Mouse (Mus musculus) ES-E14 (cell line): ENCODE results near the gene Hes6. TPM values are rescaled to one million over a fixed set of nuclear protein-coding genes. Genes with fewer than 3 reads are reported as not detected.

Source experiments
- DNase-seq: peaks from one replicate; pipeline ENCODE4 v3.0.0-alpha.2; 2013; ENCODE audit warnings: low read depth, low spot score
- H3K27ac ChIP-seq: 2 replicates; pipeline ENCODE4 v1.5.1; 2012; ENCODE audit warnings: low read depth, mild to moderate bottlenecking, low read length, moderate library complexity, mixed read lengths; ENCODE audit not compliant: poor library complexity, insufficient read depth, severe bottlenecking
- H3K36me3 ChIP-seq: 2 replicates; pipeline ENCODE4 v1.6.1; 2012; ENCODE audit warnings: mild to moderate bottlenecking, low read length, moderate library complexity, mixed read lengths; ENCODE audit not compliant: control insufficient read depth, poor library complexity, insufficient read depth, severe bottlenecking
- H3K4me1 ChIP-seq, 2 experiments: fragments of 150-350 bp in 1 of 2; sonication (generic) in 1 of 2; 2 replicates each; pipeline ENCODE4 v1.6.1; 2012; ENCODE audit warnings: low read length in 2 of 2, mild to moderate bottlenecking in 1 of 2, mixed read lengths in 1 of 2; ENCODE audit not compliant: control insufficient read depth in 2 of 2, insufficient read depth in 2 of 2, poor library complexity in 1 of 2
- H3K4me3 ChIP-seq, 2 experiments: fragments of 150-350 bp in 1 of 2; sonication (generic) in 1 of 2; 2 replicates each; pipeline ENCODE4 v1.5.1; 2012; ENCODE audit warnings: low read length in 2 of 2, low read depth in 1 of 2, mild to moderate bottlenecking in 1 of 2, mixed read lengths in 1 of 2; ENCODE audit not compliant: insufficient read depth in 1 of 2, poor library complexity in 1 of 2, severe bottlenecking in 1 of 2
- H3K9ac ChIP-seq: 2 replicates; pipeline ENCODE4 v1.6.1; 2012; ENCODE audit warnings: low read depth, mild to moderate bottlenecking, low read length, mixed read lengths; ENCODE audit not compliant: poor library complexity, insufficient read depth, severe bottlenecking
- H3K9me3 ChIP-seq: fragments of 150-350 bp; sonication (generic); 2 replicates; pipeline ENCODE4 v1.6.1; 2012; ENCODE audit warnings: low read depth, mild to moderate bottlenecking, low read length; ENCODE audit not compliant: control insufficient read depth, insufficient read depth
- CHD2 ChIP-seq: IDR thresholded peaks from 2 replicates; pipeline ENCODE4 v1.6.1; 2014; ENCODE audit warnings: mild to moderate bottlenecking, low read depth, low read length, inconsistent platforms
- HCFC1 ChIP-seq: IDR thresholded peaks from 2 replicates; pipeline ENCODE4 v1.6.1; 2012; ENCODE audit warnings: low read length, inconsistent platforms, borderline replicate concordance; ENCODE audit not compliant: insufficient read depth
- MAFK ChIP-seq: IDR thresholded peaks from 2 replicates; pipeline ENCODE4 v1.6.1; 2014; ENCODE audit warnings: mild to moderate bottlenecking, low read depth, low read length, inconsistent platforms; ENCODE audit not compliant: insufficient read depth
- ZC3H11A ChIP-seq: IDR thresholded peaks from 2 replicates; pipeline ENCODE4 v1.6.1; 2012; ENCODE audit warnings: low read depth, mild to moderate bottlenecking, inconsistent platforms, low read length, borderline replicate concordance
- ZNF384 ChIP-seq: IDR thresholded peaks from 2 replicates; pipeline ENCODE4 v1.6.1; 2012; ENCODE audit warnings: low read depth, low read length, inconsistent platforms
- in situ Hi-C, 2 experiments: fragments of 600-800 bp; cut with MboI; formaldehyde crosslinking; loops; one replicate each; pipeline ENCODE4 v1.15.1; 2025; ENCODE audit warnings: low sequenced_read_pairs in 2 of 2, inconsistent platforms in 1 of 2; ENCODE audit not compliant: unreplicated experiment in 2 of 2
- total RNA-seq: library from RNA; depleted of rRNA; stranded (reverse); fragments of 300-350 nt; gene quantifications from 2 replicates; pipeline ENCODE4 v1.2.3, GENCODE M21; 2012

Hes6 gene
- total RNA-seq, 1 experiment: 13.3 TPM

GRCm38 (mm10) chr1:91450851-91451250 lies 37.0 kb upstream of the Hes6 start:
- Histone ChIP-seq H3K9me3 (no peaks in the 10 kb centered on the region), H3K36me3 (no peaks in the 10 kb centered on the region), H3K9ac (no peak overlapping the region), H3K4me3 (no peak overlapping the region), H3K27ac (no peak overlapping the region), H3K4me1 (no peaks in the 10 kb centered on the region)
- no peak for DNase-seq
- TF ChIP-seq CHD2 (no peak), MAFK (no peak), ZNF384 (no peak), ZC3H11A (no peak), HCFC1 (no peak)
- in situ Hi-C loops: no loop called here

GRCm38 (mm10) chr1:91448688-91449087 lies 34.9 kb upstream of the Hes6 start:
- Histone ChIP-seq H3K4me3 (no peak overlapping the region), H3K4me1 (no peaks in the 10 kb centered on the region), H3K36me3 (no peaks in the 10 kb centered on the region), H3K9me3 (no peaks in the 10 kb centered on the region), H3K9ac (no peak overlapping the region), H3K27ac (no peak overlapping the region)
- DNase-seq: no peak
- TF ChIP-seq MAFK (no peak), HCFC1 (no peak), CHD2 (no peak), ZC3H11A (no peak), ZNF384 (no peak)
- in situ Hi-C loops: no loop called here

- Histone ChIP-seq H3K36me3 (no peaks in the 10 kb centered on the region), H3K4me1 (no peaks in the 10 kb centered on the region), H3K9me3 (no peaks in the 10 kb centered on the region), H3K4me3 (no peak overlapping the region), H3K27ac (no peak overlapping the region), H3K9ac (no peak overlapping the region)
- no peak for DNase-seq
- in situ Hi-C loops: no loop called here
- TF ChIP-seq ZC3H11A (no peak), ZNF384 (no peak)
These were observed 32.7 kb upstream of the Hes6 start for GRCm38 (mm10) chr1:91446511-91446910.

GRCm38 (mm10) chr1:91446060-91446459 lies 32.2 kb upstream of the Hes6 start:
- in situ Hi-C loops: no loop called here
- Histone ChIP-seq H3K27ac (no peak overlapping the region), H3K4me1 (no peaks in the 10 kb centered on the region), H3K36me3 (no peaks in the 10 kb centered on the region), H3K4me3 (no peak overlapping the region), H3K9me3 (no peaks in the 10 kb centered on the region), H3K9ac (no peak overlapping the region)
- DNase-seq: no peak
- TF ChIP-seq HCFC1 (no peak), ZC3H11A (no peak), CHD2 (no peak), ZNF384 (no peak), MAFK (no peak)

- Histone ChIP-seq H3K9me3 (no peaks in the 10 kb centered on the region), H3K4me1 (no peaks in the 10 kb centered on the region), H3K27ac (no peak overlapping the region), H3K36me3 (no peaks in the 10 kb centered on the region), H3K9ac (no peak overlapping the region), H3K4me3 (no peak overlapping the region)
- TF ChIP-seq HCFC1: no peak
- TF ChIP-seq ZNF384: no peak
- no peak for TF ChIP-seq MAFK
- TF ChIP-seq CHD2: no peak
- no peak for TF ChIP-seq ZC3H11A
- in situ Hi-C loops: no loop called here
- DNase-seq: no peak
These were observed 31.3 kb upstream of the Hes6 start for GRCm38 (mm10) chr1:91444841-91445830.
